Mouse (Mus musculus): ENCODE results near the gene Slc27a4. TPM values are rescaled to one million over a fixed set of nuclear protein-coding genes. Genes with fewer than 3 reads are reported as not detected.
"Not testable (repeated sequence)": the region's sequence is repeated elsewhere in the genome, so short reads cannot be mapped to it uniquely, and the experiment has no call there.

Slc27a4 gene
- total RNA-seq (2017) = 26.2 and 27.9 TPM in 2 replicates

GRCm38 (mm10) chr2:29802075-29802826 is at the start of gene Slc27a4:
Slc27a4 (plus strand) TSS chr2:29802634.
- ATAC-seq (ENCODE audit: extremely low read depth, insufficient number of reproducible peaks, low FRiP score, poor library complexity, severe bottlenecking) = peak; percentile 93

GRCm38 (mm10) chr2:29755693-29756092 is 46.7 kb upstream of the Slc27a4 start:
- ATAC-seq (ENCODE audit: extremely low read depth, insufficient number of reproducible peaks, low FRiP score, poor library complexity, severe bottlenecking) = no peak

- peak; percentile 85 for ATAC-seq (ENCODE audit: extremely low read depth, insufficient number of reproducible peaks, low FRiP score, poor library complexity, severe bottlenecking)
Measured at GRCm38 (mm10) chr2:29764831-29765230, 37.6 kb upstream of the Slc27a4 start.

- no peak for ATAC-seq (ENCODE audit: extremely low read depth, insufficient number of reproducible peaks, low FRiP score, poor library complexity, severe bottlenecking)
Measured at GRCm38 (mm10) chr2:29767976-29768709, 34.3 kb upstream of the Slc27a4 start.

- no peak for ATAC-seq (ENCODE audit: extremely low read depth, insufficient number of reproducible peaks, low FRiP score, poor library complexity, severe bottlenecking)
Measured at GRCm38 (mm10) chr2:29768901-29769300, 33.5 kb upstream of the Slc27a4 start.

GRCm38 (mm10) chr2:29770162-29770561 is 32.3 kb upstream of the Slc27a4 start:
- no peak for ATAC-seq (ENCODE audit: extremely low read depth, insufficient number of reproducible peaks, low FRiP score, poor library complexity, severe bottlenecking)

GRCm38 (mm10) chr2:29771611-29772461 is 30.6 kb upstream of the Slc27a4 start:
- ATAC-seq (ENCODE audit: extremely low read depth, insufficient number of reproducible peaks, low FRiP score, poor library complexity, severe bottlenecking) = peak; percentile 91

- no peak for ATAC-seq (ENCODE audit: extremely low read depth, insufficient number of reproducible peaks, low FRiP score, poor library complexity, severe bottlenecking)
Measured at GRCm38 (mm10) chr2:29773323-29773722, 29.1 kb upstream of the Slc27a4 start.

GRCm38 (mm10) chr2:29781256-29781655 is 21.2 kb upstream of the Slc27a4 start:
- not testable (repeated sequence) for ATAC-seq (ENCODE audit: extremely low read depth, insufficient number of reproducible peaks, low FRiP score, poor library complexity, severe bottlenecking)

- no peak for ATAC-seq (ENCODE audit: extremely low read depth, insufficient number of reproducible peaks, low FRiP score, poor library complexity, severe bottlenecking)
Measured at GRCm38 (mm10) chr2:29784290-29784689, 18.1 kb upstream of the Slc27a4 start.

GRCm38 (mm10) chr2:29787104-29787917 is 15.1 kb upstream of the Slc27a4 start, which contains the start of gene Coq4:
Coq4 (plus strand) TSS chr2:29787493.
- peak; percentile 91 for ATAC-seq (ENCODE audit: extremely low read depth, insufficient number of reproducible peaks, low FRiP score, poor library complexity, severe bottlenecking)

- peak; percentile 76 for ATAC-seq (ENCODE audit: extremely low read depth, insufficient number of reproducible peaks, low FRiP score, poor library complexity, severe bottlenecking)
Measured at GRCm38 (mm10) chr2:29787937-29788681, 14.3 kb upstream of the Slc27a4 start, which contains the start of gene Trub2. Trub2 (minus strand) TSS chr2:29788502.

- peak; percentile 25; the same call in 1 of the 2 replicates for ATAC-seq (ENCODE audit: extremely low read depth, insufficient number of reproducible peaks, low FRiP score, poor library complexity, severe bottlenecking)
Measured at GRCm38 (mm10) chr2:29792772-29793487, 9.5 kb upstream of the Slc27a4 start.

- no peak for ATAC-seq (ENCODE audit: extremely low read depth, insufficient number of reproducible peaks, low FRiP score, poor library complexity, severe bottlenecking)
Measured at GRCm38 (mm10) chr2:29802827-29803201, 380 bp downstream of the Slc27a4 start.

- peak; percentile 39; the same call in 1 of the 2 replicates for ATAC-seq (ENCODE audit: extremely low read depth, insufficient number of reproducible peaks, low FRiP score, poor library complexity, severe bottlenecking)
Measured at GRCm38 (mm10) chr2:29803400-29803831, 982 bp downstream of the Slc27a4 start.

- no peak for ATAC-seq (ENCODE audit: extremely low read depth, insufficient number of reproducible peaks, low FRiP score, poor library complexity, severe bottlenecking)
Measured at GRCm38 (mm10) chr2:29815678-29816371, 13.4 kb downstream of the Slc27a4 start.

All from neutrophil, adult 5-6 weeks (primary cell).